26 mouse cellular contexts compared by ENCODE assay signal in the genomic region with DNA sequence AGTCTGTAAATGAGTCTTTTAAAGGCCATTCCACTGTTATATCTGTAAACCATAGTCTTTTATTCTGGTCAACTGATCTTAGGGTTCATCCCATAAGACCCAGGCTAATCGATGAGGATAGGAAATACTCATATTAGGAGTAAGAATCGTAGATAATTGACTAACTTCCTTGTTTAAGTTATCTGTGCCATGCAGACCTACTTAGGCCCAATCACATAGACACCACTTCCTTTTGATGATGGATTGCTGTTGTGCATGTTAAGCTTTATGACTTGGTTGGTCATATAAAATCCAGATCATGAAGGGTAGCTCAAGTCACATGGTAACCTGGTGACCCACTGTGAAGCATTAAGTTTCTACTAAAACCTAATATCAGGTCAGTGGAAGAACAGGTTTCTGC.
"Had no signal": no experiment of that assay in that cellular context is flagged by ENCODE, and none has a peak within 500 bp of the region (broad histone marks: within the 10 kb centered on the region; RNA-seq: fewer than 3 reads in every experiment).

No protein-coding gene starts in this region.

- H3K27ac ChIP-seq: embryonic facial prominence, embryonic 10.5 days; embryonic facial prominence, embryonic 12.5 days; embryonic facial prominence, embryonic 13.5 days; embryonic facial prominence, embryonic 15.5 days; forebrain, embryonic 10.5 days; forebrain, embryonic 12.5 days; forebrain, embryonic 13.5 days; forebrain, embryonic 15.5 days; gastrocnemius, adult 2 months; heart, adult 2 months had no signal

- H3K9ac ChIP-seq: embryonic facial prominence, embryonic 12.5 days; embryonic facial prominence, embryonic 13.5 days; embryonic facial prominence, embryonic 15.5 days; forebrain, embryonic 12.5 days; forebrain, embryonic 13.5 days; forebrain, embryonic 15.5 days; forebrain, postnatal 0 days had no signal

- H3K9me3 ChIP-seq: embryonic facial prominence, embryonic 10.5 days; embryonic facial prominence, embryonic 12.5 days; embryonic facial prominence, embryonic 13.5 days; embryonic facial prominence, embryonic 15.5 days; forebrain, embryonic 10.5 days; forebrain, embryonic 12.5 days; forebrain, embryonic 13.5 days; forebrain, embryonic 15.5 days had no signal

- DNase-seq: cerebellum, adult 9-11 months; cerebellum, postnatal 10 days; cerebellum, postnatal 14 days; cerebellum, postnatal 25 days; cerebellum, postnatal 36 days; embryo, embryonic 11 days; forebrain, postnatal 0 days; gastrocnemius, adult 2 months; gastrocnemius, postnatal 10 days; gastrocnemius, postnatal 14 days; gastrocnemius, postnatal 25 days; gastrocnemius, postnatal 36 days; heart, adult 11 months; heart, adult 18-20 months; heart, adult 2 months had no signal

- H3K36me3 ChIP-seq: embryonic facial prominence, embryonic 10.5 days; embryonic facial prominence, embryonic 12.5 days; embryonic facial prominence, embryonic 13.5 days; embryonic facial prominence, embryonic 15.5 days; forebrain, embryonic 10.5 days; forebrain, embryonic 12.5 days; forebrain, embryonic 15.5 days had no signal

- H3K27me3 ChIP-seq: embryonic facial prominence, embryonic 12.5 days; embryonic facial prominence, embryonic 13.5 days; embryonic facial prominence, embryonic 15.5 days; forebrain, embryonic 12.5 days; forebrain, embryonic 13.5 days; forebrain, embryonic 15.5 days had no signal

- H3K4me1 ChIP-seq: embryonic facial prominence, embryonic 12.5 days; embryonic facial prominence, embryonic 13.5 days; embryonic facial prominence, embryonic 15.5 days had no signal

- H3K4me3 ChIP-seq: embryonic facial prominence, embryonic 10.5 days; embryonic facial prominence, embryonic 12.5 days; embryonic facial prominence, embryonic 13.5 days; embryonic facial prominence, embryonic 15.5 days; erythroblast, embryonic 14.5 days; forebrain, embryonic 10.5 days; forebrain, embryonic 12.5 days; forebrain, embryonic 13.5 days; forebrain, embryonic 15.5 days; gastrocnemius, adult 2 months; heart, adult 2 months had no signal

- H3K4me2 ChIP-seq: embryonic facial prominence, embryonic 12.5 days; embryonic facial prominence, embryonic 13.5 days; embryonic facial prominence, embryonic 15.5 days; forebrain, embryonic 12.5 days; forebrain, embryonic 13.5 days; forebrain, embryonic 15.5 days had no signal

- ATAC-seq: forebrain, embryonic 13.5 days; forebrain, embryonic 14.5 days; forebrain, embryonic 15.5 days; forebrain, embryonic 16.5 days; forebrain, postnatal 0 days had no signal
